Mouse (Mus musculus): ENCODE measurements around the gene Lrg1. TPM values are rescaled to one million over a fixed set of nuclear protein-coding genes. Genes with fewer than 3 reads are reported as not detected.

Lrg1 gene
- 1 to 10 TPM; 1.5 to 3.4 (median 2.0) TPM for total RNA-seq (2022)

DNA sequence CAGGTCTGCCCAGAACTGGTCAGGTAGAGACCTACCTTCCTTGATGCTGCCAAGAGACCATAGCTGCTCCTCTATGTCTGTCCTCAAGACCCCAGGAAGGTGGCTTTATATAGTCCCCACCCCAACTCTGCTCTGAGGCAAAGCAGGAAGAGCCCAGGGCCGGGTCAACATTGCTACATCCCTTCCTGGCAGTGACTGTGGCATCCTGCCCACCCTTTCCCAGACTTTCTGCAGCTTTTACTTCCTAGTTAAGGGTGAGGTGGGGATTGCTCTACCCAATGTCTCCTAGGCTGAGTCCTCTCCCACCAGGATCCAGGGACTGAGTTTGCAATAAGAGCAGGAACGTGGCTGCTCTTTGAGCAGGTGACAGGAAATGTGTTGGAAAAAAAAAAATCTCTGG is at the start of gene Lrg1:
Gene Lrg1, minus strand, starts transcription at position 176 of the 400 bp plus-strand sequence.
- no peak for DNase-seq (ENCODE audit: low spot score in 2 of 2)

DNA sequence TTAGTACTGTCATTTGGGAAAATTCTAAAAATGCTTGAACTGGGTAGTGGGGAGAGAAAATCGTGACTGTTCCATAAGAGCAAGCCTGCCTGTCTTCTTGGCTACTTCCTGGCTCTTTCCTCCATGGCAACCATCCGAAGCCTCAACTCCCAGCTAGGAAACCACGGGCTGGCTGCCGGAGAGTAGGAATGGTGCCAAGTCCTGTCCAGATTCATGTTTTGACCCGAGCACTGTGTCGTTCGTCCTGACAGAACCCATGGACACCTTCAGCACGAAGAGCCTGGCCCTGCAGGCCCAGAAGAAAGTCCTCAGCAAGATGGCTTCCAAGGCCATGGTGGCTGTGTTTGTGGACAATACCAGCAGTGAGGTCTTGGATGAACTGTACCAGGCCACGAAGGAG is 49.7 kb upstream of the Lrg1 start:
- DNase-seq (ENCODE audit: low spot score in 2 of 2) = no peak

DNA sequence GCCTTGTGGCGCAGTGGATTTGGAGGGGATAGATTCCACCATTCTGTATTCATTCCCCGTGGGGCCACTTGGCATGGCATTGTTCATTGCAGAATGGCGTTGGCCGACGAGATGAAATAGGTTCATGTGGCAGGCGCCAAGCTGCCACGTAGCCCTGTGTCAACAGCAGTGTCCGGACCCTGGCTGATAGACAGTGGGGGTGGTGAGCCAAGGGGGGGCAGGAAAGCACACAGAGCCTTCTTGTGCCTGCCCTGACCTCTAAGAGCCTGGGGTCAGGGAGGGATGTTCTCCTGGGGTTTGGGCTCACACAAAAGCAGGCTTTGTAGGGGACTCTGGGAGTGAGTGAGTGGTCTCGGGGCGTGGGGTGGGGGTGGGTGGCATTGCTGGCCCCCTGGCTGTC is 48.8 kb upstream of the Lrg1 start:
- no peak for DNase-seq (ENCODE audit: low spot score in 2 of 2)

DNA sequence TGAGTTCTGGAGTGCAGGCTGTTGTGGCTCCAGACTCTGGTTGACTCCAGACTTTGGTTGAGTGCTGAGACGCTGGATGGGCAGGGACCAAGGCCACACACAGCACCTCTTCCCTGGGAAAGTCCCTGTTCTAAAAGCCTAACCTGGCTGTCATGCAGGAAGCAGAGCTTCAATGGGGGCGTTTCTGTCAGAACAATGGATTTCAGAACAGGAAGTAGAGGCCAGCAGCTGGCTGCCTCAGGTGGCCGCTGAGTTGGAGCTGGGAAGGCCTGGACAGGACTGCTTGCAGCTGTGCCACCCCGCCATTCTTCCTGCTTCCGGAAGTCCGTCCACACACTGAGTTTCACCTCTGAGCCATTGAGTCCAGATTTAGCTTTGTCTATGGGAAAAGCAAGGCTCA is 48.0 kb upstream of the Lrg1 start:
- DNase-seq (ENCODE audit: low spot score in 2 of 2) = no peak

DNA sequence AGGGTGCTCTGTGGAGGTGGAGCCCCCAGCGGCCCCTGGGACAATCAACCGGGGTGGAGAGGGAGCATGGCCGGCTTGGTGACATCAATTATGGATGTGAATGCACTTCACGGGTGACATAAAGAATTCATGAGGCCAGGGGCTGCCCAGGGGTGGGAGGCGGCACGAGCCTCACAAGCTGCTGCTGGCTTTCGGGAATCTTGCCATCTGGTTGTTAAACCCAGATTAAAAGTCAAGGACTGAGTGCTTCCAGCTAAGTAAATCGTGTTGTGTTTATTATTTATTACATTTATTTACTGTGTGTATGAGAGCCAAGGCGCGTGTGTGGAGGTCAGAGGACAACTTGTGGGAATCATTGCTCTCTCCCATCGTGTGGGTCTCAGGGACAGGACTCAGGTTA is 43.9 kb upstream of the Lrg1 start:
- DNase-seq (ENCODE audit: low spot score in 2 of 2) = no peak

DNA sequence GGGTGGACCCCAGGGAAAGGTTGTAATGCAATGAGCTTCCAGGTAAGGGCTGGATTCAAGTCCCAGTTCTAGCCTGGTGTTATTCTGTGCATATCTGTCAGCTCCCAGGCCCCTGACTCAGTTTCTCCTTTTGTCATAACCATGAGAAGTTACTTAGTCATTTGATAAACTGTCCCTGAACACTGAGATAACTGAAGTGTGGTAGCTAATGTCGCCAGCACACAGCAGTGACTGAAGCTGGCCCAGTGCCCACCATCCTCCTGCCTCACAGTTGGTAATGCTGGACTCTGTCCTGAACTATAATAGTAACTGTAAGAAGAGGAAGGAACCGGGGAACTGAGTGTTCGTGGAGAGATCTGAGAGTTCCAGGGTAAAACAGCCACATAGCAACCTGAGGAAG is 42.7 kb upstream of the Lrg1 start:
- no peak for DNase-seq (ENCODE audit: low spot score in 2 of 2)

DNA sequence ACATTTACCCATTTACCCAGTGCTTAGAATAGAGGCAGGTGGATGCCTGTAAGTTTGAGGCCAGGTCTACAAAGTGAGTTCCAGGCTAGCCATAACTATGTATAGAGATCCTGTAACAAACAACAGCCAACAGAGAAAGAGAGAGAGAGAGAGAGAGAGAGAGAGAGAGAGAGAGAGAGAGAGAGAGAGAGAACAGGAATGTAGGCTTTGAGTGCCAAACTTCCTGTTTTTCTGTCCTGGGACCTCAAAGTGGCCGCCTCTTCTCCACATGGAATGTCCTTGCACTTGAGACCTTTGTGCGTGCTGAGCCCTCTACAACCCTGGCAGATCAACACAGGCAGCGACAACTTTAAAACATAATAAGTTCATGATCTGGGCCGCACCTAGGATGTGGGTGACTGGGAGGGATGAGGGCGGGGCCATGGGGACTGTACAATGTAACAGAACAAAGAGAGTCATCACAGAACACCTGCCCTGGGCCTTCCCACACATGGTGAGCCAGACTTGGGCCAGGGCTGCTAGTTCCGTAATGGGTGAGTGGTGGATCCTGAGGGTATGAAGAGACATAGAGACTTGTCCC is 41.8 kb upstream of the Lrg1 start:
- DNase-seq (ENCODE audit: low spot score in 2 of 2) = no peak

DNA sequence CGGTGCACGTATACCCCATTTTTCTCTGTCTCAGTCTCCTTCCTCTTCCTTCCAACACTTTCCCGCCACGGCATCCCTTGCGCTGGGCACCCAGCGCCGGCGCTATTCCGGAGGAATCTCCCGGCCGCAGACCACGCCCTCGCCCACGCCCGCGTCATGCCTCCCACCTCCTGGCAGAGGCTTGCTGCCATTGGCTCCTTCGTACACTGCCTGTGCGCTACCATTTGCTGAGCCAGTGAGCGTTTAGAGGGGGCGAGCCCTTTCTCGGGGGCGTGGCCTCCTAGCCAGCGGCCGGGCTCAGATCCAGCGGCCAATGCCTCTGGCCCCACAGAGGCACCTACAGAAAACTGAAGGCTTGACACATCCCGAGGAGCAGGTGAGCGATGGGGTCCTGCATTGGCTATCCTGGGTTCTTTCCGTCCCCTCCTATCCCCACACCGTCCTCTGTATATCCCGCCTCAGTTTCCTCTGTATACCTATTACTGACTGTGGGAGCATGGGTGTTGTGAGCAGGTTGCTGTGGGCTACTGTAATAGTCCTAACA is 40.5 kb upstream of the Lrg1 start, which contains the start of gene Tnfaip8l1:
Gene Tnfaip8l1, plus strand, starts transcription at position 247 of the 544 bp plus-strand sequence.
- peak; percentile 82 to 97 for DNase-seq (ENCODE audit: low spot score in 2 of 2)

DNA sequence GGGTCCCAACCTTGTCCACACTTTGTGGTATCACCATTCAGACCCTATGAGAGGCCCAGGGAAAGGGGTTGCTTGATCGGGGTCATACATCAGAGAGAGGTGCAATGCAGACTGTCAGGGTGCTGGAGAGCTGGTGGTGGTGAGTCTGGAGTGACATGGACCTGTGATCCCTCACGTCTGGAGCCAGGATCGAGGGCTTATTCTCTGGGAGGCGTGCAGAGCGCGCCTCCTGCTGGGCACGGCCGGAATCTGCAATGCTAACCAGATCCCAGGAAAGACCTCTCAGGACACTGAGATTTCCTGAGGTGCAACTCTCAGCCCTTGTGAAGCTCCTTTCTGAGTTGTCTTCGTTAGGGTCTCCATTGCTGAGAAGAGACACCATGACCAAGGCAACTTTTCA is 37.9 kb upstream of the Lrg1 start:
- peak in 1 of 2 experiments; percentile 67 for DNase-seq (ENCODE audit: low spot score in 2 of 2)

DNA sequence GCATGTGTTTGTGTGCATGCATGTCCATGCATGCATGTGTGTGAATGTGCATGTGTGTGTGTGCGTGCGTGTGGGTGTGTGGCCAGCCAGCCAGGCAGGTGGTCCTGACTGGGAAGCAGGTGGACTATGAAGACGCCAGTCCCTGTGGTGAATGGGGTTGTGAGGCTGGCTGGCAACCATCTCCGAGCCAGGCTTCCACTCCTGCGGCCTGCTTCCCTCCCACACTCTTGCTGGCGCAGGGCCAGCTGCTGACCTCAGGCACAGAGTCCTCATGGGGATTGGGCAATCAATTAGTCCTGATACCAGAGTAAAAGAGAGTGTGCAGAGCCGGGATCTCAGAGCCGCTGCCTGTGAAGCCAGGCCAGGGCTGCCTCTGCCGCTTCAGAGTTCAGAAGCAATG is 31.8 kb upstream of the Lrg1 start:
- DNase-seq (ENCODE audit: low spot score in 2 of 2) = no peak

DNA sequence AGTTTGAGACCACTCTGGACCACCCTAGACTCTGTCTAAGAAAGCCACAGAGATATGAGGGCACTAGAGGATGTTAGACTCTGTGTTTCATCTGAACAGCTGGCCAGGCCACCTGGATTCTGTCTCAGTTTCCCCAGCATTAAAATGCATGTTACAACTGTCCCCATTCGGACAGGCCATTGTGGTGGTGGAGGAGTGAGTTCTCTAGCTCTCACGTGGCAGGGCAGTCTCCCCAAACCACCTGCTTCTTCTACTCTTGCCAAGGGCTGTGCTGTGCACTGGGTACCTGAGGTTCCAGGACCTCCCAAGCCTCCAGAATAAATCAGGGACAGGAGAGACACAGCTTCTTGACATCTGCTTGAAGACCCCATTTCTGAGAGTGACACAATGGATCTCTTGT is 28.1 kb upstream of the Lrg1 start:
- DNase-seq (ENCODE audit: low spot score in 2 of 2) = no peak

DNA sequence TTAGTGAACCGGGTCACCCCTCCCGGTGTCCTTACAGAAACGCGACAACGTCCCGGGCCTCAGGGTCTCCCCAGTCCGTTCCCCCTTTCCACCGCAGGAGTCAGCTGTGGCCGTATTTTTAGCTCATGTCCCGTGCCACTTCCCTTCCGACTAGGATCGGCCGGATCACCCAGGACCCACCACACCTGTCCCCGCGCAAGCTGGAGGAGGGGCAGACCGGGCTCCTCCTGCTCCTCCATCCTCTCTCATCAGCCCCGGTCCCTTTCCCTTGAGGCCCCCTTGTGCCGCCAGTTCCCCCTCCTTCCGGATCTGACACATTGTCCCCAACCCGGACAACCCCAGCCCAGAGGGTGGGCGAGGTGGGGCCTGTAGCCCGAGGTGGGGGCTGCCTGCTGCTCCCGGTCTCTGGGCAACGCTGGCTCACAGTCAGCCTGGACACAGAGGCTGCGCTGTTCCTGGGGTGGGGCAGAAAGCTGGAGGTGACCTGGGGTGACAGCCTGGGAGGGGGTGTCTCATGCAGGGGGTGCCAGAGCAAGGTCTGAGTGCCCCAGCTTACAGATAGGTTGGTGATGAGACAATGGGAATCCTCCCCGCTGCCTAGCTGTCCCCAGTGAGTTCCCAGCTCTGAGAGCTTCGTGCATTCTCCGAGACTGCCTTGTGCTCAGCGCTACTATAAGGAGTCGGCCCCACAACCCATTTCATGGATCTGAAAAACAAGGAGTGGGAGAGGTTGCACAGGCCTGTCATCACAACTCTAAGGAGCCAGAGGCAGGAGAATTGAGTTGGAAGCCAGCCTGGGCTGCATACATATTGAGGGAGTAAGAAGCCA is 27.2 kb upstream of the Lrg1 start:
- no peak for DNase-seq (ENCODE audit: low spot score in 2 of 2)

DNA sequence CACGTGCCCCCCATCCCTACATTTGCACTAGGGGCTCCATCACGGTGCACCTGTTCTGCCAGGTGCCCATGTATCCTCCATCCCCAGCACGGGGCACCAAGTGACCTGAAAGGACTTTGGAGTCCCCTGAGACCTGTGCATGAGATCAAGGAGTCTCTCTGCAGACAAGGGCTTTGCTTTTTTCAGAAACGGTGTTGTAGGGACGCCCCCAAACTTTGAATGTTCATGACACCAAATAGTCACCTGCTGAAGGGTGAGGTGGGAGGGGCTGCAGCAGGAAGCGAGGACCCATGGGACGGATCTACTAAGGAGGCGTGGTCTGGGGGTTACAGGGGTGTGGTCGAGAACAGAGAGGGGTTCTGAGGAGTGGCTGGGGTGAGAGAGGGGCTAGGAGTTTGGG is 26.5 kb upstream of the Lrg1 start:
- no peak for DNase-seq (ENCODE audit: low spot score in 2 of 2)

DNA sequence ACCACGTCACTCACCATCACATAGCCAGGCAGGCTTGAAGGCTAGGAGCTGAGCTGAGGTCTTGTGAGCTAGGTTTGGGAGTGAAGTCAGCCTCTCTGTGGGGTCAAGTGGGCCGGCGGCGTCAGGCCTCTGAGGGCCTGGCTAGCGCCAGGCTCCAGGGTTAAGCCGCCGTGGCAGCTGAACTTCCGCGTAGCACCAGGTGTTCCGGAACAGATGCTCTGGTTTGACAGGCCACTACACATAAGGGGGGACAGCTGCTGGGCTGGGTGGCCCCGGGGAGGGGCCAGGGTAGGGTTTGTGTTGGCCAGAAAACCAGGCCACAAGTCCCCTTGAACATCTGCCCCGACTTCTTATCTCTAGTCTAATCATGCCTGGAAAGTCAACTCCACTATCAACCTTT is 25.6 kb upstream of the Lrg1 start:
- no peak for DNase-seq (ENCODE audit: low spot score in 2 of 2)

DNA sequence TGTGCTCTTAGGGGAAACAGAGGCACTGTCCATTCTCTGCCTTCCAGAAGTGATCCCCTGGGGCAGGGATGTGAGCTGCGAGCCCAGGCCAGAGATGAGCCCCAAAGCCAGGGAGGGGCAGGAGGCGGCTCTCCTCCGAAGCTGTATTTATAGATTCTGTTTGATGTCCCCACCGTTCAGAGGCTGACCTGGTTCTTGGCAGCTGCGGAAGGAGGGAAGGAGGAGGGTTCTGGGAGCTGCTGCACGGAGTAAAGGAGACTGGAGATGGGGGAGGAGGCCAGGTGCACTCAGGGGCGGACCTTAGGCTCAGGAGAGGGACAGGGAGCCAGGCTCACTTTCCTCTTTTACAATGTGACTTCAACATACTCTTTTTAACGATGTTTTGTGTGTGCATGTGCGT is 24.3 kb upstream of the Lrg1 start:
- no peak for DNase-seq (ENCODE audit: low spot score in 2 of 2)

DNA sequence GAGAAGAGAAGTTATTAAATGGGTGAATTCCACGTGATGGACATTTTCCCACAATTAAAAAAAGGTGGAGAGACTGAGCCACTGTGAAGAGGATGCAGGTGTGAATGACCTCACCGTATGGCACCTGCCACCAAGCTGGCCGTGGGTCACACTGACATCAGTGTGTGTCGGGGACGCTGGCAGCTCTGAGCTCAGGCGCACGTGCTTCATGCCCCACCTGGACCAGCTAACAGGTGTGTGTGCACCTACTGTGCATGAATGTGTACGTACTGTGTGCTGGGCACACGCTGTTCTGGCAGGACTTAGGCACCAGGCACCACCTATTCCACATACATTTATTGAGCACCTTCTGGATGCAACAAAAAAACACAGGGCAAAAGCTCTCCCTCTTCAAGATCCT is 22.7 kb upstream of the Lrg1 start:
- no peak for DNase-seq (ENCODE audit: low spot score in 2 of 2)

DNA sequence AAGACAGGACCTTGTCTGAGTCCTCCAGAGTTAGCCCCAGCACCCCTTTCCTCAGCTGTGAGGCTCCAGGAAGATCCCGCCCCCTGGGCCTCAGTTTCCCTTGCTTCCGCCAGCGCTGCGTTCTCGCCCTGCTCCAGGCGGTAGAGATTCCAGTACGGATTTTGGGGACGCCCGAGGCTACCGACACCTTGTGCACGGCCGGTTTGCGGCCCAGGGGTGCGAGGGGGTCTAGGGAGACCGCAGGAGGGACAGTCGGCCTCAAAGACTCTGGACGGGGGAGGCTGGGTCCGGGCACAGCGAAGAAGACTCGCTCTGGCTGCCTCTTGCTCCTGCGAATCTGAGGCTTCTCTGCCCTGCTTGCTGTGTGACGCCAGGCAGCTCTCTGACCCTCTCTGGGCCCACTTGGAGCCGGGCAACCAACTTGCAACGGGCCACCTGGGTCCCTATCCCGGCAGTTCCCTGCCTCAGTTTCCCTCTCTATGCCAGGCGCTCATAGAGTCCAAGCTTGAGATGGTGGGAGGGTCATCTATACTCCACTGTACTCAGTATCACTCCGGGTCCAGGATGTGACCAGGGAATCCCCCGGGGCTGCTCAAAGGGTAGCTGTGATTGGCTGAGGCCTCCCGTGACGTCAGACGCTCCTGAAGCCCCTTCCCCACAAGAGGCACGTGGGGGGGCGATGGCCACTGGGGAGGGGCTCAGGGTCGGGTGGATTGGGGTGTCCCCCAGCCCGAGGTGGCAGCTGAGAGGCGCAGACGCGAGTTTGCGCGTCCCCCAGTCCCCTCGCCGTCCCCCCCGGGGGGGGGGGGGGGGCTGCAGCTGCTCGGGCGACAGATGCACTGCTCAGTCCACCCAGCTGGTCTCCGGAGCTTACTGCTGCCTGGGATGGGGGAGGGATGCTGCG is 20.2 kb upstream of the Lrg1 start:
- DNase-seq (ENCODE audit: low spot score in 2 of 2) = peak in 1 of 2 experiments; percentile 71

DNA sequence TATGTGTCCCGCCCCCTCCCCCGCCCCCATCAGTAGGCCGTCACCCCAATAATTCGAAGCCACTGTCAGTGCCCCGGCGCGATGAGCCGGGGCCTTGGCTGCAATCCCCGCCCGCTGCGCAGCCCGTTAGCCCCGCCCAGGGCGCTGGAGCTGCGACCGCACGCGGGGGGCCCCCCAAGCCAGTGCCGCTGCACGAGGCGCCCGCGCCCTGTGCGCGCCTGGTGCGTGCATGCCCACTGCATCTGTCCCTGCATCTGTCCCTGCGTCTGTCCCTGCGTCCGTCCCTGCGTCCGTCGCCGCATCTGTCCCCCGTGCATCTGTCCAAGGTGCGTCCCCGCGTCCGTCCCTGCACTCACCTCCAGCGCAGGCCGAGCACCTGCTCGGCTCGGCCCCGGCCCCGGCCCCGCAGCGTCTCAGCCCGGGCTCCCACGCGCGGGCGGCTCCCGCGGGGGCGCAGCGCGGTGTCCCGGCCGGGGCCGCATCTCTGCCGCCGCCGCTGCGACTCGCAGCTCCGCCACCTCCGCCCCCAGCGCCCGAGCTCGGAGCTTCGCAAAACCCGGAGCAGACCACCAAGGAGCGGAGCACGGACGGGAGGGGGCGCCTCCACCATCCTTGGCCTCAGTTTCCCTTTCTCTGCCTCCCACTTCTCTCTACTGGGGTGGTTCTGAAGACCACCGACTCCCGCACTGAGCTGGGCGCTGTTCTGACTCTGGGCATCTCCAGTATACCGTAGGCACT is 18.2 kb upstream of the Lrg1 start, which contains the start of gene Sema6b:
Gene Sema6b, minus strand, starts transcription at position 486 of the 738 bp plus-strand sequence.
- peak in 1 of 2 experiments; percentile 76 for DNase-seq (ENCODE audit: low spot score in 2 of 2)

DNA sequence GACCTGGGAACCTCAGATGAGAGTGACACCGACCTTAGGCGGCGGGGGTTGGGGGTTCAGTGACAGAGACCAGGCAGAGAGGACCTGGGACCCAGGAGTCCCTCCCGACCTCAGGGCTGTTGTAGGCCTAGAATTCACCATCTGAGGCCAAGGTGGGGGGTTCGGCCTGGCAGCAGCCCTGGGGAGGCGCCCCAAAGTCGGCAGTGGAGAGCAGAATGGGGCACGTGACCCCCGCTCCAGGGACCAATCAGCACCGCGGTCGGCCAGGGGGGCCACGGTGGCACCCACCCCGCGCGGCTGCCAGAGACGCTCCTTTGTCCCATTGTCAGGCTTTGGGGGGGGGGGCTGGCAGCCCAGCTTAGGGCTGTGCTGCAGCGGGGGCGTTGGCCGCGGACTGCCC is 17.6 kb upstream of the Lrg1 start:
- no peak for DNase-seq (ENCODE audit: low spot score in 2 of 2)

DNA sequence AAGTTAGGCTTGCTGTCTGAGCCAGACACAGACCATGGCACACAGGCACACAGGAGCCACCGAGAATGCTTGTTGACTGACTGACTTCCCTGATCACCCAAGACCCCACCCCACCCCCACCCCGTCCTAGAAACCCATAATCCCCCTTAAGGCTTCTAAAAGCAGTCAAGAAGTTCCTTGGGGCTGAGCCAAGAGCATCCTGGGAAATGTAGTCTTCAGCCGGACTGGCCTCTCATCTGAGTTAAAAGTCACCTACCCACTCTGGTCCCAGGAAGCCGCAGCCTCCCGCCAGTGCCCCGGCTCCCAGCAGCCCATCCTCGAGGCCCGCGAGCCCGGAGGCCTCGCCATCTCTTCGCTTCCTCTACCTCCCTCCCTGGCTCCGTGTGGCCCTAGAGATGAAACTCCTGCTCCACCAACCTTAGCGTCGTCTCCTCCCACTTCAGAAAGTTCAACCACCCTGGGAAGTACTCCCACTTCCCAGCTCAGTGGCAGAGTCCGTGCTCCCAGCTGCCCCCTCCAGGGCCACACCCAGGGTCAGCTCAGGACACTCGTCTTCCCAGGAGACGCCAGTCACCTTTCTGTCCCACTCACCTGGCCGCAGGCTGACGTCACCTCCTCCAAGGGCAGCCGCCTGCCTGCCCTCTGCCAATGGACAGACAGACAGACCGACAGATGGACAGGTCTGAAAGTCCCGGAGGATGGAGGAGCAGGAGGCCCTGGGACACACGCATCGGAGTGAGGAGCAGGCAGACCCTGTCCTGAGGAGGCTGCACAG is 16.2 kb upstream of the Lrg1 start:
- no peak for DNase-seq (ENCODE audit: low spot score in 2 of 2)
